Comparison of ENCODE assay signal across 18 mouse cellular contexts in genomic region chr4:141571934-141572333, GRCm38 (mm10). TPM values are rescaled to one million over a fixed set of nuclear protein-coding genes. Genes with fewer than 3 reads are reported as not detected.
DNase-seq lines count a peak whose midpoint lies in the region; ATAC-seq and TF ChIP-seq lines count a peak whose summit lies in the region.
"Had no signal": no experiment of that assay in that cellular context is flagged by ENCODE, and none has a peak within 500 bp of the region (broad histone marks: within the 10 kb centered on the region; RNA-seq: fewer than 3 reads in every experiment).

No protein-coding gene starts in this region.

- WGBS in liver, postnatal 0 days (ENCODE audit: insufficient replicate concordance): 62% methylated on average over 10 of the region's 10 CpGs
- 58% methylated on average over 10 of the region's 10 CpGs for WGBS in liver, embryonic 12.5 days (ENCODE audit: insufficient replicate concordance)
- 58% methylated on average over 10 of the region's 10 CpGs for WGBS in lung, postnatal 0 days
- WGBS in forebrain, embryonic 13.5 days: 77% methylated on average over 10 of the region's 10 CpGs

- no peak for TF ChIP-seq EP300 in liver, postnatal 0 days (IDR thresholded peaks at IDR 0.05; ENCODE audit: low read depth)
- TF ChIP-seq EP300 in lung, postnatal 0 days (IDR thresholded peaks at IDR 0.05): no peak

- H3K4me3 ChIP-seq in gastrocnemius, adult 2 months: no peak overlapping the region
- no peak overlapping the region for H3K4me3 ChIP-seq in liver, postnatal 0 days (ENCODE audit: low read depth, low read length)
- no peak overlapping the region for H3K4me3 ChIP-seq in liver, embryonic 12.5 days
- H3K4me3 ChIP-seq in lung, postnatal 0 days (ENCODE audit: low read depth, low read length): no peak overlapping the region
- no peak overlapping the region for H3K4me3 ChIP-seq in forebrain, embryonic 13.5 days
- H3K4me3 ChIP-seq: hindbrain, embryonic 12.5 days; limb, embryonic 12.5 days; midbrain, embryonic 10.5 days; myocyte had no signal

- H3K4me1 ChIP-seq in liver, postnatal 0 days (ENCODE audit: insufficient read depth): peaks cover 26% of the 10 kb centered on the region
- H3K4me1 ChIP-seq in liver, embryonic 12.5 days: peaks cover 21% of the 10 kb centered on the region; the same call in 1 of the 2 replicates
- H3K4me1 ChIP-seq in lung, postnatal 0 days (ENCODE audit: insufficient read depth, low read depth, low read length): peaks cover 14% of the 10 kb centered on the region
- 0 out of 2 replicates have a peak, but pooled peaks cover 3% of the 10 kb centered on the region for H3K4me1 ChIP-seq in forebrain, embryonic 13.5 days
- H3K4me1 ChIP-seq: hindbrain, embryonic 12.5 days had no signal

- no peak for ATAC-seq in liver, postnatal 0 days
- no peak for ATAC-seq in liver, embryonic 12.5 days
- ATAC-seq in lung, postnatal 0 days: no peak; the same call in 1 of the 2 replicates
- ATAC-seq in forebrain, embryonic 13.5 days: no peak
- ATAC-seq: forebrain, embryonic 16.5 days had no signal

- DNase-seq in gastrocnemius, adult 2 months: no peak
- no peak for DNase-seq in gastrocnemius, adult 18-20 months (ENCODE audit: low spot score)
- peak; percentile 9 for DNase-seq in liver, postnatal 0 days
- peak; percentile 81 for DNase-seq in lung, postnatal 0 days (ENCODE audit: low spot score)
- no peak for DNase-seq in cerebellum, adult 18-20 months
- DNase-seq in layer of hippocampus, adult 9-11 months: no peak
- DNase-seq: cerebellum, adult 8-10 months; embryo, embryonic 11 days; gastrocnemius, postnatal 14 days had no signal

- no peaks in the 10 kb centered on the region for H3K27me3 ChIP-seq in liver, postnatal 0 days (ENCODE audit: insufficient read depth, low read length)
- H3K27me3 ChIP-seq in liver, embryonic 12.5 days (replicated peaks): peaks cover 41% of the 10 kb centered on the region
- H3K27me3 ChIP-seq in lung, postnatal 0 days (replicated peaks; ENCODE audit: insufficient read depth, low read length): no peaks in the 10 kb centered on the region
- no peaks in the 10 kb centered on the region; the same call in 1 of the 2 replicates for H3K27me3 ChIP-seq in forebrain, embryonic 13.5 days
- H3K27me3 ChIP-seq: hindbrain, embryonic 12.5 days; limb, embryonic 12.5 days had no signal

- no peaks in the 10 kb centered on the region for H3K9me3 ChIP-seq in liver, postnatal 0 days (ENCODE audit: low read length)
- 0 out of 2 replicates have a peak, but pooled peaks cover under 1% of the 10 kb centered on the region for H3K9me3 ChIP-seq in liver, embryonic 12.5 days (replicated peaks)
- no peaks in the 10 kb centered on the region for H3K9me3 ChIP-seq in lung, postnatal 0 days (ENCODE audit: low read length)
- no peaks in the 10 kb centered on the region for H3K9me3 ChIP-seq in forebrain, embryonic 13.5 days (replicated peaks)
- H3K9me3 ChIP-seq: G1E; hindbrain, embryonic 12.5 days; limb, embryonic 12.5 days; midbrain, embryonic 10.5 days had no signal

- no peaks in the 10 kb centered on the region for H3K36me3 ChIP-seq in liver, postnatal 0 days (replicated peaks; ENCODE audit: insufficient read depth, low read length)
- no peaks in the 10 kb centered on the region for H3K36me3 ChIP-seq in liver, embryonic 12.5 days
- no peaks in the 10 kb centered on the region for H3K36me3 ChIP-seq in lung, postnatal 0 days (ENCODE audit: insufficient read depth, low read length)
- no peaks in the 10 kb centered on the region for H3K36me3 ChIP-seq in forebrain, embryonic 13.5 days (ENCODE audit: poor library complexity, severe bottlenecking)
- H3K36me3 ChIP-seq: G1E; midbrain, embryonic 10.5 days had no signal

- peak overlapping the region; percentile 63 for H3K27ac ChIP-seq in gastrocnemius, adult 2 months
- H3K27ac ChIP-seq in liver, postnatal 0 days (ENCODE audit: low read depth): peak overlapping the region; percentile 75; the same call in 1 of the 2 replicates
- H3K27ac ChIP-seq in liver, embryonic 12.5 days: no peak overlapping the region
- peak overlapping the region; percentile 96 for H3K27ac ChIP-seq in lung, postnatal 0 days (ENCODE audit: low read length)
- no peak overlapping the region for H3K27ac ChIP-seq in forebrain, embryonic 13.5 days
- H3K27ac ChIP-seq: hindbrain, embryonic 12.5 days; limb, embryonic 12.5 days; midbrain, embryonic 10.5 days had no signal

- intact Hi-C loops in gastrocnemius, adult 2 months (cut with DNase I): no loop called here

- no peak overlapping the region for H3K9ac ChIP-seq in liver, postnatal 0 days (replicated peaks)
- no peak overlapping the region for H3K9ac ChIP-seq in liver, embryonic 12.5 days
- H3K9ac ChIP-seq in lung, postnatal 0 days (replicated peaks; ENCODE audit: low read depth): no peak overlapping the region
- no peak overlapping the region for H3K9ac ChIP-seq in forebrain, embryonic 13.5 days
- H3K9ac ChIP-seq: hindbrain, embryonic 12.5 days; limb, embryonic 12.5 days had no signal

- H3K4me2 ChIP-seq in liver, postnatal 0 days (ENCODE audit: low read depth, low read length): no peak overlapping the region
- H3K4me2 ChIP-seq in liver, embryonic 12.5 days: no peak overlapping the region
- H3K4me2 ChIP-seq in lung, postnatal 0 days (replicated peaks; ENCODE audit: low read depth, low read length): no peak overlapping the region
- H3K4me2 ChIP-seq in forebrain, embryonic 13.5 days: no peak overlapping the region
- H3K4me2 ChIP-seq: heart, embryonic 11.5 days; hindbrain, embryonic 12.5 days; limb, embryonic 12.5 days had no signal

- TF ChIP-seq CTCF in gastrocnemius, adult 2 months (IDR thresholded peaks at IDR 0.05): no peak
- no peak for TF ChIP-seq CTCF in liver, postnatal 0 days (IDR thresholded peaks at IDR 0.05; ENCODE audit: low read depth)
- no peak for TF ChIP-seq CTCF in lung, postnatal 0 days (IDR thresholded peaks at IDR 0.05)

RNA-seq across cellular contexts. Expression of gene Spen, which starts 33.5 kb away (rescaled TPM):
- total RNA-seq in gastrocnemius, adult 2 months (2021): 10 to 100 TPM; 23.3 to 25.1 TPM
- total RNA-seq in gastrocnemius, adult 18-20 months (2021): 10 to 100 TPM; 21.4 to 21.9 TPM
- 2.3 and 3.0 TPM in 2 replicates for polyA plus RNA-seq in liver, postnatal 0 days (2015; fragmentation: Nextera tagmentation; extraction: Ambion mirVana)
- 9.1 and 9.2 TPM in 2 replicates for polyA plus RNA-seq in liver, embryonic 12.5 days (2016; fragmentation: Nextera tagmentation; extraction: Ambion mirVana)
- 5.7 and 8.8 TPM in 2 replicates for polyA plus RNA-seq in lung, postnatal 0 days (2015; fragmentation: Nextera tagmentation; extraction: Ambion mirVana)
- 16.7 and 17.1 TPM in 2 replicates for polyA plus RNA-seq in forebrain, embryonic 13.5 days (2015; fragmentation: Nextera tagmentation; extraction: Ambion mirVana)

RNA-seq across cellular contexts. Expression of gene Fblim1, which starts 34.0 kb away (rescaled TPM):
- 1 to 10 TPM; 1.1 to 1.5 TPM for total RNA-seq in gastrocnemius, adult 2 months (2021)
- 1 to 10 TPM in 1 of 2 experiments, under 1 TPM in 1; 0.90 to 1.1 TPM for total RNA-seq in gastrocnemius, adult 18-20 months (2021)
- 1.5 and 1.8 TPM in 2 replicates for polyA plus RNA-seq in liver, postnatal 0 days (2015; fragmentation: Nextera tagmentation; extraction: Ambion mirVana)
- polyA plus RNA-seq in liver, embryonic 12.5 days (2016; fragmentation: Nextera tagmentation; extraction: Ambion mirVana): 4.0 and 5.3 TPM in 2 replicates
- 52.3 and 57.5 TPM in 2 replicates for polyA plus RNA-seq in lung, postnatal 0 days (2015; fragmentation: Nextera tagmentation; extraction: Ambion mirVana)
- 11.1 and 13.9 TPM in 2 replicates for polyA plus RNA-seq in forebrain, embryonic 13.5 days (2015; fragmentation: Nextera tagmentation; extraction: Ambion mirVana)
- polyA plus RNA-seq: G1E had no signal

RNA-seq across cellular contexts. Expression of gene Tmem82, which starts 46.5 kb away (rescaled TPM):
- total RNA-seq in gastrocnemius, adult 2 months (2021): 1 to 10 TPM in 1 of 2 experiments, under 1 TPM in 1; 0.61 to 3.2 TPM
- under 1 TPM; 0.55 to 0.62 TPM for total RNA-seq in gastrocnemius, adult 18-20 months (2021)
- 17.3 and 17.8 TPM in 2 replicates for polyA plus RNA-seq in liver, postnatal 0 days (2015; fragmentation: Nextera tagmentation; extraction: Ambion mirVana)
- polyA plus RNA-seq in liver, embryonic 12.5 days (2016; fragmentation: Nextera tagmentation; extraction: Ambion mirVana): 3.2 and 3.6 TPM in 2 replicates
- 3.5 and 3.6 TPM in 2 replicates for polyA plus RNA-seq in lung, postnatal 0 days (2015; fragmentation: Nextera tagmentation; extraction: Ambion mirVana)
- 0.17 TPM in 1 of 2 replicates, not detected in the other for polyA plus RNA-seq in forebrain, embryonic 13.5 days (2015; fragmentation: Nextera tagmentation; extraction: Ambion mirVana)
- polyA plus RNA-seq: G1E had no signal

RNA-seq across cellular contexts. Expression of gene Slc25a34, which starts 51.7 kb away (rescaled TPM):
- total RNA-seq in gastrocnemius, adult 2 months (2021): 10 to 100 TPM; 10.3 to 26.9 TPM
- total RNA-seq in gastrocnemius, adult 18-20 months (2021): 10 to 100 TPM; 13.3 to 15.7 TPM
- 0.40 and 0.76 TPM in 2 replicates for polyA plus RNA-seq in liver, postnatal 0 days (2015; fragmentation: Nextera tagmentation; extraction: Ambion mirVana)
- not detected in 2 replicates for polyA plus RNA-seq in liver, embryonic 12.5 days (2016; fragmentation: Nextera tagmentation; extraction: Ambion mirVana)
- polyA plus RNA-seq in lung, postnatal 0 days (2015; fragmentation: Nextera tagmentation; extraction: Ambion mirVana): 1.1 and 1.2 TPM in 2 replicates
- polyA plus RNA-seq in forebrain, embryonic 13.5 days (2015; fragmentation: Nextera tagmentation; extraction: Ambion mirVana): 0.08 and 0.13 TPM in 2 replicates
- polyA plus RNA-seq: G1E; heart, embryonic 11.5 days; hindbrain, embryonic 12.5 days; limb, embryonic 12.5 days had no signal

Comparison
In these comparisons a context has a peak if more than half of its experiments do, and no peak if none do; other contexts are left out.
1. H3K27ac ChIP-seq: peak in gastrocnemius, adult 2 months (single experiment), liver, postnatal 0 days (single experiment) and lung, postnatal 0 days (single experiment); none in liver, embryonic 12.5 days (single experiment) and forebrain, embryonic 13.5 days (single experiment).
2. DNase-seq: peak in liver, postnatal 0 days (single experiment) and lung, postnatal 0 days (single experiment); none in gastrocnemius, adult 2 months (single experiment), gastrocnemius, adult 18-20 months (single experiment), cerebellum, adult 18-20 months (0 of 2) and layer of hippocampus, adult 9-11 months (single experiment).